Mouse (Mus musculus): ENCODE data around the gene Psmd5.
"Not testable (repeated sequence)": the region's sequence is repeated elsewhere in the genome, so short reads cannot be mapped to it uniquely, and the experiment has no call there.

The Psmd5 gene

GRCm38 (mm10) chr2:34896821-34897460 is 22.2 kb upstream of the Psmd5 start:
- DNase-seq (ENCODE audit: low spot score in 2 of 2), result no peak

GRCm38 (mm10) chr2:34895503-34896113 is 20.8 kb upstream of the Psmd5 start:
- DNase-seq (ENCODE audit: low spot score in 2 of 2), result no peak

- DNase-seq (ENCODE audit: low spot score in 2 of 2), result no peak
Measured at GRCm38 (mm10) chr2:34893950-34894349, 19.2 kb upstream of the Psmd5 start.

DNA sequence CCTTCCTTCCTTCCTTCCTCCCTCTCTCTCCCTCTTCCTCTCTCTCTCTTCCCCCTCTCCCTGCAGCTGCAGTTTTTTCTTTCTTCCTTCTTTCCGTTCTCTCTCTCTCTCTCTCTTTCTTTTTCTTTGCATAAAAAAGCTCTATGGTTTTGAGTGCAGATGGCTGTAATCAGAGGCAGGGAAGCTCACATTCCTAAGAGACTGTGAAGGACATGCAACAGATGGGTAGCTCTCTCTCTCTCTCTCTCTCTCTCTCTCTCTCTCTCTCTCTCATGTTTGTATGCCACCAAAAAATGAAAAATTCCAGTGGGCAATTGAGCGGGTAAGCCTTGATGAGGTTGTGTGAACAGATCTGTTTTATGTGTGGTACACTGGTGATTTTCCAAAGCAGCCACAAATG is 9.4 kb upstream of the Psmd5 start:
- DNase-seq (ENCODE audit: low spot score in 2 of 2), result no peak

DNA sequence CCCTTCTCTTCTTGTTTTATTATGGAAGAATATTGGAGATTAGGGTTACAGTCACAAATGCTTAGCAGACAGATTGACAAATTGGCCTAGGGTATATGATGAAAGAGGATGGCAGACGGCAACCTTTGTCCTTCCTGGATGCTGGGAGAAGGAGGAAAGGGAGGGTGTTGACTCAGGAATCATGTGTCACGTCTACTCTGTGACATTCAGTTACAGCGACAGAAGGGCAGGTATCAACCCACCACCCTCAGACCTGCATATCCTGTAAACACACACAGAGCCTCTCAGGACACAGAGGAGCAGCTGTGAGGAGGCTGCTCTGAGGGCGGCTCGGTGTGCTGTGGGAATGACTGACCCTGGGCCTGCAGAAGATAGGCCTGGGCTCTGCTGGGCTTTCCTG is 8.4 kb upstream of the Psmd5 start:
- no peak for DNase-seq (ENCODE audit: low spot score in 2 of 2)

DNA sequence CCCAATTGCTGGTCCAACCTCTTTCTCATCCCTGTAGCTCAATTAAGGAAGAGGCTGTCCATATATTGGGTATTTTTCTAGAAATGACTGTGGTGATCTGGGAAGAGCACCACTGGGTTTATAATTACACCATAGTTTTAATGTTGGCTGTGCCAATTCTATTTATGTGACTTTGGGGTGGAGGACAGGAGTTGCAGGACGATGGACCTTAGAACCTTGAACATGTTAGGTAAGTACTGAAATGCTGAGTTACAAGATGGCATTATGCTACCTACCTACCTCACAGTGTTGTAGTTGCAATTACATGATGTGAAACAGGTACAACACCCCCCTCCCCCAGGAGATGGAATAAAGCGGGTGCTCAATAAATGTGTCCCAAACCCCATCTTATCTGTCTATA is 8.0 kb upstream of the Psmd5 start:
- no peak for DNase-seq (ENCODE audit: low spot score in 2 of 2)

DNA sequence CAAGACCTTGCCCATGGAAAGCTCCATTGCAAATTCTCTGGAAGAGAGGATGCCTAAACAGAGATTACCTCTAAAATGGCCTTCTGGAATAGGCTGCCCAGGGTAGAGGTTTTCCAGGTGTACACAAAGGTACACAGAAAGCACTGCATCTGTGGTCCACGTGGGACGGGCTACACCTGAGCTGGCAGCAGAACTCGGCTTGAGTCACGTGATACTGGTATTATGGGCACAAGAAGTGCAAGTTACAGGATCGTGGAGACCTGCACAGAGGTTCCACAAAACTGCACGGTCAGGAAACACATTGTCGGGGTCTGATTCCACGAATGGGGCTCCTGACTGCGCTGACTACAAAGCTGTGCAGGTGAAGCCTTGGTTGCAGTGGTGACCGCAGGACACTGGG is 5.3 kb upstream of the Psmd5 start:
- DNase-seq (ENCODE audit: low spot score in 2 of 2), result no peak

DNA sequence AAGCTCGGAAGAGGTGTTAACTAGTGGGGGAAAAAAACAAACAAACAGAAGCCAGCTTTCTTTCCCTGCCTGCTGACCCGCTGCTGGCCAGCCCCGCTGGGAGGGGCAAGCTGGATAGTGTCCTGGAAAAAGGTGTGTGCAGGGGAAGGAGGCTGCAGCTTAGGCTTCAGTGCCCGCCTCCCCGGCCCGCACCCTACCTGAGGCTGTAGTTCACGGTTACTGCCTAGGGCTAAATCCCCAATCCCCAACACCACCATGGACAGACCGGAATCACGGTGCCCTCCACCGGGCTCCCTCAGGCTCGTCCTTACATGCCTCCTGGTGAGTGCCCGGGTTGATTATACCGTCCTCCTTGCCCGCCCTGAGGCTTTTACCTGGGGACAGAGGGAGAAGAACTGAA is 497 bp downstream of the Psmd5 start, which contains the start of gene Cutal:
Gene Cutal, plus strand, starts transcription at position 126 of the 400 bp plus-strand sequence.
- DNase-seq (ENCODE audit: low spot score in 2 of 2), result no peak

DNA sequence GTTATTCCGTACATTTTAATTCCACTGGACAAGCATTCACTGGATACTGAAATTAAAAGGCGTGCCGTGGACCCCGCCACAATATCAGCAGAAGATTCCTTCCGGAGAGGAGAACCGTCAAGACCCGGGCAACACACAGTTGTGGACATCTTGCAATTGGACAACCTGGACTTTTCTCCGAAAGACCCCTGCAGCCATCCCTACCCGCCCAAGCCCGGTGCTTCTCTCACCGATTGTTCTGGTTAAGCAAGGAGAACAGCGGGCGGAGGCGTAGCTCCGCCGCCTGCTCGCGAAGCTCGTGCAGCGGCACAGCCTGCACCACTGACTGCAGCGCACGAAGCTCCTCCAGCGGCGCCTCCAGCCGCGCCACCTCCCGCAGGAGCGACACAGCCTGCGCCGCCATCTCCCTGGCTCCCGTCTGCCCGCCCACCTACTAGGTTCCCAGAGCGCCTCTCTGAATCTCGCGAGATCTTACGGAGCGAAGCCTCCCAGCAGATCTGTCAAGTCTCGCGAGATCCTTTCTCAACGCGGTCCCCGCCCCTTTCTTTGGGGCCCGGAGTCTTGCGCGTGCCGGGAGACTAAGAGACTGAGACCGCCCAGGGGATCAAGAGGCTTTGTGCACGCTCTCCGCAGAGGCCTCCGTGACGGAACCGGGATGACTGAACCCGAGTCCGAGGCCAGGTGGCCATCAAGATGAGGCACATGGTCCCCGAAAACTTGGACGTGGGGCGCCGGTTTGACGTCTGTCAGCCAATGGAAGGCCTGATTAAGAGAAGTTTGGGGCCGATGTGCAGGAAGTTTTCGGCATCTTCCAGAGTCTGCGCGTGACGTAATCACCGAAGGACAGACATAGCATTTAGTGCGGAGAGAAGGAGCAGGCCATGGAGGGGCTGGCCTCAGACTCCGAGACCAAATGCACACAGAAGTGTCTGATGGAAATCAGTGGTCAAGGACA is 4.0 kb downstream of the Psmd5 start:
- DNase-seq (ENCODE audit: low spot score in 2 of 2), result peak; percentile 91 to 95

DNA sequence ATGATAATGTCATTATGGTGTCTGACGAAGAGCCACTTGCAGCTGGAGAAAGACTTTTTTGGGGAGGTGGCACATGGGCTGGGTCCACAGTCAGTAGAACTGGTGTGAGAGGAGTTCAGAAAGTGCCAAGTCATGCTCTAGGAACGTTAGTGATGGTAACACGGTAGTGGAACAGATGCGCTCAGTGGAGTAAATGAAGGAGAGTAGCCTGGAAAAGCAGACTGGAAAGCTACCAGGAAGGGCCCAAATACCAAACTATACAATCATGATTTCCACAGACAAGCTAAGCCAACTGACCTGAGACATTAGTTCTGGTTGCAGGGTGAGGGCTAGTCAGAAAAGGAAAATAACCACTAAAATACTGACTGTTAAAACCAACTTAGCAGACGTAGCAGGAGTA is 5.1 kb downstream of the Psmd5 start:
- no peak for DNase-seq (ENCODE audit: low spot score in 2 of 2)

GRCm38 (mm10) chr2:34857728-34858127 is 17.0 kb downstream of the Psmd5 start:
- DNase-seq (ENCODE audit: low spot score in 2 of 2), result no peak

- DNase-seq (ENCODE audit: low spot score in 2 of 2), result no peak
Measured at GRCm38 (mm10) chr2:34855265-34855664, 19.5 kb downstream of the Psmd5 start.

DNA sequence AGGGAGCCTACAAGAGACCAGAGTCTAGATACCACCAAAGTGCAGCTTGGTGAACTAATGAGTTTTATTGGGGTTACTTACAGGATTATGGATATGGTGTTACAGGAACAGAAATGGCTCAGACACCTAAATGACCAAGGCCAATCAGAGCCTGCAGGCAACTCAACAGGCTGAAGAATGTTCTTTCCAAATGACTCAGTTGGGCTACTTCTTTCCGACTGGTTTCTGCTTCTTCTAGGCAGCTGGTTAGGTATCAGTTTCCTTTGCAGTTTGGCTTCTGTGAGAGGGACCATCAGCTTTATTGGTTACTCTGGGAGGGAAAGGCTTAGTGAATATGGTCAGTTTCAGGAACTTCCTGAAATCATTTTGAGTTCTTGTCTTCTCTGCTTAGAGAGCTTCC is 27.1 kb downstream of the Psmd5 start:
- no peak for DNase-seq (ENCODE audit: low spot score in 2 of 2)

- DNase-seq (ENCODE audit: low spot score in 2 of 2), result no peak
Measured at GRCm38 (mm10) chr2:34843211-34843939, 31.4 kb downstream of the Psmd5 start.

DNA sequence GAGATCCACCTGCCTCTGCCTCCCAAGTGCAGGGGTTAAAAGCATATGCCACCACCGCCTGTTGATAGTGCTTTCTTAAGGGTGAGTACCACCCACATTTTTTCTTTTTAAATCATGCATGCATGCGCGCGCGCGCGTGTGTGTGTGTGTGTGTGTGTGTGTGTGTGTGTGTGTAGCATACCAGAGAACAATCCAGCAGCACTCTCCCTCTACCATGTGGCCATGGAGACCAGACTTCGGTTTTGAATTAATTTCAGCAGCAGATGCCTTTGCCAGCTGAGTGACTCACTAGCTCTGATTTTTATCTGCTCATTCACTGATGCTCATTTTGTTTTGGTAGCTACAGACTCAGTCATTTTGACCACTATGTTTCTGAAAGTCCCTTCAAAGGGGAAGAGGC is 33.1 kb downstream of the Psmd5 start:
- peak; percentile 15 to 61 for DNase-seq (ENCODE audit: low spot score in 2 of 2)

- DNase-seq (ENCODE audit: low spot score in 2 of 2), result not testable (repeated sequence)
Measured at GRCm38 (mm10) chr2:34840143-34840542, 34.6 kb downstream of the Psmd5 start.

DNA sequence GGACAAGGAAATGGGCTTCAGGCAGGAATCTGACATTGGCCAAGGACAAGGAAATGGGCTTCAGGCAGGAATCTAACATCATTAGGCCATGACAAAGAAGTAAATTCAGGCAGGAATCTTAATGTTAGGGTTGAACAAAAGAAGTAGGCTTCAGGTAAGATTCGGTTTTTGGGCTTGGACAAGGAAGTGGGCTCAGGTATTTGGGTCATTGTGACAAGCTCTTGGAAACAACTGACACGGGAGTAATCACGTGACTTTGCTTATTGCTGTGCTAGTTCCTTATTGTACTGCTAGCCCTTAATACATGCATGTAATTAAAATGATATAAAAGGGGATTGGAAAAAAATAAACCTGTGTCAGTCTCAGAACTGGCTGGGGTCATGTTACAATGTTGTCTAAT is 39.1 kb downstream of the Psmd5 start:
- no peak for DNase-seq (ENCODE audit: low spot score in 2 of 2)

DNA sequence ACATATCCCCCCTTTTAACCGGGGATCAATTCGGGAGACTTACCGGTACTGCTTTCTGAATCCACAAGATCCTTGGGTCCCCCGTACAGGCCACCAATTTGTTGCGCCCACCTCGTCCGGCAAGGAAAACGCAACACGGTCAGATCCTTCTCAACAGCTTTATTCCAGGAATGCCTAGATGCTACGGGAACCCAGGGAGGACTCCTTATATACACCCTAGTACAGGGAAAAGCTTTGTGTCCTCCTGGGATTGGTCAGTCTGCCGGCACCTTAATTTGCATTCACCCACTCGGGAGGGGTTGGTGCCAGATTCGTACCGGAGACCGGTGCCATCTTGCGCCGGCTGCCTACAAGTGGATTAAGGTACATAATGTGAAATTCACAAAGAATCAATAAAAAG is 41.1 kb downstream of the Psmd5 start:
- DNase-seq (ENCODE audit: low spot score in 2 of 2), result no peak

DNA sequence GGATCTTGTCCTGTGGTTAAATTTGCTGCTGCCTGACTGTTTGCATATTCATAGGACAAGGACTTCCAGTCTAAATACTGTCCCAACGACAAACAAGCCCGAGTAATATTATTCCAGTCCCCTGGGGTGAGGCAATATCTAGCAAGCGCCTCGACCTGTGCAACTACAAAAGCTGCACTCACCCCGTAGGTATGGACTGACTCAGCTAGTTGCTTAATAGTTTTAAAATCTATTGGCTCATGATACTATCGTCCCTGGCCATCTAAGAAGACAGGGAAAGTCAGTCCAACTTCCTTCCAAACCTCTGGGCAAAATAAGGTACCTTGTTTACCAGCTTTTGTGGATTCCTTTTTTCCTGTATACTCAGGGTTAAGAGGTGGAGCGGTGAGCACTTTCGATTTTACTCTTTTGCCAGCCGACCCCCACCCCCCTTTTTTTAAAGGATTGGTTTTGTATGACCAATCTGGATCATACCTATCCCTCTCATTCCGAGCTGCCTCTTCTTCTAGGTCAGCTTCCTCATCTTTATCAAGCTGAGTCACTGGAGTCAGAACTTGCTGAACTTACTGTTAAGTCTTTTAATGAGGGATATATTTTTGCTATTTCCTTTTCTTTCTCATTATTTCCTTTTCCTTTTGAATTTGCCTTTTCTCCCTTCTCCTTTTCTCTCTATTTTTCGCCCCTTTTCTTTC is 41.9 kb downstream of the Psmd5 start, which contains the start of gene Gm34653:
Gene Gm34653, plus strand, starts transcription at position 242 of the 692 bp plus-strand sequence.
- not testable (repeated sequence) for DNase-seq (ENCODE audit: low spot score in 2 of 2)

DNA sequence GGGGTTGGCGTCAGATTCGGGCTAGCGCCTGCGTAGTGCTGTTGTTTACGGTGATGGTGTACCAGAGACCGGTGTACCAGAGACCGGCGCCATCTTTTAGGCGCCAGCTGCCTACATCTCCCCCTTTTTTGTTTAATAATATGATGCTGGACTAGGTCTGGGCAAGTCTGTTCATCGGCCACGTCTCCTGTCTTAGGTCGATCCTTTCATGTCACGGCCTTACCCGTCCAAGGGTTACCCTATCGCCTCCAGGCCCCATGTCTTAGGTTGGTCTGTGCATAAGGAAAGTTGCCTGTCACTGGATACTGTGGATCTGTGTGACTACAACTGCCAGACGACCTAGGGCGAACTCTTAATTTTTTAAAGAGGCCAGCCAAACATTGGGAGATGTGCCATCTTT is 44.7 kb downstream of the Psmd5 start:
- DNase-seq (ENCODE audit: low spot score in 2 of 2), result not testable (repeated sequence)

GRCm38 (mm10) chr2:34828026-34828425 is 46.7 kb downstream of the Psmd5 start:
- DNase-seq (ENCODE audit: low spot score in 2 of 2), result no peak

All from left cerebral cortex, adult 9 months (tissue).